Mouse (Mus musculus) C2C12 (cell line): ENCODE measurements around the gene Togaram2. TPM values are rescaled to one million over a fixed set of nuclear protein-coding genes. Genes with fewer than 3 reads are reported as not detected.
"Not testable (repeated sequence)": the region's sequence is repeated elsewhere in the genome, so short reads cannot be mapped to it uniquely, and the experiment has no call there.

Experiments used
- H3K27me3 ChIP-seq: one replicate; pipeline ENCODE4 v1.6.1; 2011; ENCODE audit not compliant: control insufficient read depth, insufficient read depth, insufficient read length
- H3K36me3 ChIP-seq: one replicate; pipeline ENCODE4 v1.6.1; 2011; ENCODE audit not compliant: control insufficient read depth, insufficient read depth
- H3K4me3 ChIP-seq: one replicate; pipeline ENCODE4 v1.5.1; 2011; ENCODE audit warnings: mild to moderate bottlenecking, control low read depth; ENCODE audit not compliant: poor library complexity, insufficient read depth, severe bottlenecking
- H3K79me2 ChIP-seq: one replicate; pipeline ENCODE4 v1.6.1; 2011; ENCODE audit not compliant: control insufficient read depth, insufficient read depth
- H3K79me3 ChIP-seq: one replicate; pipeline ENCODE4 v1.6.1; 2011; ENCODE audit warnings: low read depth, control low read depth
- H3ac ChIP-seq: one replicate; pipeline ENCODE3; 2011; ENCODE audit warnings: low read depth; ENCODE audit not compliant: control insufficient read depth, insufficient read length
- CEBPB ChIP-seq: IDR thresholded peaks from one replicate; pipeline ENCODE4 v1.6.1; 2011; ENCODE audit warnings: low read depth, mild to moderate bottlenecking, control low read depth, moderate library complexity
- CTCF ChIP-seq: IDR thresholded peaks from one replicate; pipeline ENCODE4 v1.5.1; 2011; ENCODE audit not compliant: control insufficient read depth, insufficient read depth, insufficient read length
- FOSL1 ChIP-seq: IDR thresholded peaks from one replicate; pipeline ENCODE4 v1.8.0; 2011; ENCODE audit warnings: mild to moderate bottlenecking, low read length; ENCODE audit not compliant: poor library complexity, insufficient read depth, severe bottlenecking
- MAX ChIP-seq: IDR thresholded peaks from one replicate; pipeline ENCODE4 v1.6.1; 2011; ENCODE audit warnings: mild to moderate bottlenecking, control low read depth
- MYOD1 ChIP-seq: IDR thresholded peaks from one replicate; pipeline ENCODE4 v1.6.1; 2011; ENCODE audit warnings: low read depth; ENCODE audit not compliant: control insufficient read depth, insufficient read length
- MYOG ChIP-seq: IDR thresholded peaks from one replicate; pipeline ENCODE4 v1.6.1; 2011; ENCODE audit not compliant: control insufficient read depth, insufficient read length; ENCODE audit errors: extremely low read depth
- USF1 ChIP-seq: IDR thresholded peaks from one replicate; pipeline ENCODE4 v1.6.1; 2011; ENCODE audit warnings: low read depth, mild to moderate bottlenecking, control low read depth, moderate library complexity
- polyA plus RNA-seq: library from polyadenylated mRNA; unstranded; fragments of >200 nt; fragmentation: generic; extraction: Trizol; gene quantifications from one replicate; pipeline ENCODE4 v1.2.1, GENCODE M21; 2012; ENCODE audit warnings: missing spikeins

The Togaram2 gene
- polyA plus RNA-seq, 1 experiment = not detected

DNA sequence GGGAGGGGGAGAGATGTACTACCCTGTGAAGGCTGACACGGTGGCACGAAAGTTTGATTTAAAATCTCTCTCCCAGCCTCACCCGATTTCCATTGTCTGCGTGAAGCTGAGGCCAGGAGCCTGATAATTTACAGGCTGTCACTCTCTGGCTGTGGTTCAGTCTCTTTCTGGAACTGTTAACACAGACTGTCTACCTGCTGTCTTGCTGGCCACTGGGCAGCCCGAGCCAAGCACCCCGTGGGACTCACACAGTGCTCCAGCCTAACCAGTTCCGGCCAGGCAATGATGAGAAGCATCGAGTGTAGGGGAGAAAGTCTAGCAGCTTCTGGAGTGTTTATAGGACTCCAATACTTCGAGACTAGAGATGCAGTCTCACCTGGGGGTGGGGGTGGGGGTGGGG lies 73.1 kb downstream of the Togaram2 start:
- Histone ChIP-seq H3K27me3 (no peaks in the 10 kb centered on the region), H3K79me3 (no peaks in the 10 kb centered on the region), H3ac (no peak overlapping the region), H3K79me2 (no peaks in the 10 kb centered on the region), H3K36me3 (no peaks in the 10 kb centered on the region), H3K4me3 (no peak overlapping the region)
- TF ChIP-seq MAX (no peak), CEBPB (no peak), MYOG (no peak), USF1 (no peak), CTCF (no peak), MYOD1 (no peak), FOSL1 (no peak)

DNA sequence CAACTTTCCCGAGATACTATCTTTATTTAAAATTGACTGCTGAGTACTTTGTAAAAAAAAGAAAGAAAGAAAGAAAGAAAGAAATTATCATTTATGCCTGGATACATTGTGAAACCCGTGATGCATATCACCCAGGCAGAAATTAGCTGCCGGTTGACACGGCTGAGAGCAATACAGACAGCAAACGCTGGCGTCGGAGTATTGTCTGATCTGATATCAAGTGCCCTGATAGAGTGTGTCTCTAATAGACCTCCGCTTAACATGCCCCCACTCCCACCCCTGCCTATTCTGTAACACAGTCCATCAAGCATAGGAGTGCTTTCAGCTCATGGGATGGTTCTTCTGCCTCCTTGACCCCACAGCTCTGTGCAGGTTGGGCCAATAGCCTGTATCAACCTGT lies 74.5 kb downstream of the Togaram2 start:
- no peaks in the 10 kb centered on the region for H3K79me2 ChIP-seq
- H3ac ChIP-seq = no peak overlapping the region
- TF ChIP-seq CTCF = no peak
- H3K4me3 ChIP-seq = no peak overlapping the region
- peaks cover 5% of the 10 kb centered on the region for H3K27me3 ChIP-seq
- H3K79me3 ChIP-seq = no peaks in the 10 kb centered on the region
- H3K36me3 ChIP-seq = no peaks in the 10 kb centered on the region

DNA sequence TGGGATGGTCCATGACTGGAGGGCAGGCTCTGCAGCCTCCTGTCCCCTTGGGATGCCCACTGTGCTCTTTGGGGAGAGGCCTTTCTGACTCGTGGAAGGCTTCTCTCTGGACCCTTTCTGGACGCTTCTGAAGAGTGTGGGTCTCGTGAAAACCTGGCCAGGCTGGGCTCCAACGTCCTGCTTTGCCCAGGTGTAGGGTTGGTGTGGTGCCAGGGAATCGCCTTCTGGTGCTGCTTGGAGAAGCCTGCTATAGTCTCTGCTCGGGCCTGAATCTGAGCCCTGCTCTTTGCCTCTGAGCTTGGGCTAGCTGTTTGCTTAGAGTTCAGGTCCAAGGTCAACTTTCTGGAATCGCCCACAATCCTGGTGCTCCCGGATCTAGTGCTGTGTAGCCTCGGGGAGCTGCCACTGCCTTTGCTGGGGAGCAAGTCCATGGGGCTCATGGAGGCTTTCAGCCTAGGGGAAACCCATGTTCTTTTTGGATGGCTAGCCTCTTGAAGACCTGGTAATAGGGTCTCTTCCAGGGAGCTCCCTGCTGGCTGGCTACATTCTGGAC lies 76.6 kb downstream of the Togaram2 start:
- peaks cover 5% of the 10 kb centered on the region for H3K27me3 ChIP-seq
- no peak overlapping the region for H3ac ChIP-seq
- H3K36me3 ChIP-seq = no peaks in the 10 kb centered on the region
- TF ChIP-seq FOSL1 = no peak
- TF ChIP-seq USF1 = no peak
- TF ChIP-seq MYOD1 = no peak
- H3K4me3 ChIP-seq = no peak overlapping the region
- no peaks in the 10 kb centered on the region for H3K79me3 ChIP-seq
- no peaks in the 10 kb centered on the region for H3K79me2 ChIP-seq

DNA sequence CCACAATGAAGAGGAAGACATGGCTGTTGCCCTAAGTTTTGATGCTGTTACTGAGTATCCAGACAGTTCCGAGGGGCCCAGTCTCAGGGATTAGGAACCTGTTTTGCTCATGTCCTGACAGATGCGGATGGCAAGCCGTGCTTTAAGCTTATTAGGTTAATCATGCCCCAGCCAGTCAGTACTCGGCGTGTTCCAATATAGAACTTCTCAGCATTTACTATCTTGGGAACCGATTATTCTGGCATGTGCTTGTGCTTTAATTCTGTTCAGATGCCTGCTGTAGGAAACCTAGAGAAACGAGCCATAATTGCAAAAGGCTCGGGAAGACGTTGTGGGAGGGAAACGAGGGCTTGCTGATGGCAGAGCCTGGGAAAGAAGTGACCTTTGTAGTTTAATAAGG lies 79.8 kb downstream of the Togaram2 start, which contains the start of gene Pcare:
TSS of gene Pcare (minus strand) at position 64 of the 400 bp plus-strand sequence.
- Histone ChIP-seq H3K4me3 (no peak within 1 kb of the TSS), H3K79me2 (no peaks in the 10 kb centered on the region), H3K36me3 (no peaks in the 10 kb centered on the region), H3K27me3 (peaks cover 5% of the 10 kb centered on the region), H3K79me3 (no peaks in the 10 kb centered on the region), H3ac (no peak within 1 kb of the TSS)
- TF ChIP-seq CEBPB (no peak), USF1 (no peak), CTCF (no peak), MYOG (no peak), FOSL1 (no peak), MYOD1 (no peak), MAX (no peak)

DNA sequence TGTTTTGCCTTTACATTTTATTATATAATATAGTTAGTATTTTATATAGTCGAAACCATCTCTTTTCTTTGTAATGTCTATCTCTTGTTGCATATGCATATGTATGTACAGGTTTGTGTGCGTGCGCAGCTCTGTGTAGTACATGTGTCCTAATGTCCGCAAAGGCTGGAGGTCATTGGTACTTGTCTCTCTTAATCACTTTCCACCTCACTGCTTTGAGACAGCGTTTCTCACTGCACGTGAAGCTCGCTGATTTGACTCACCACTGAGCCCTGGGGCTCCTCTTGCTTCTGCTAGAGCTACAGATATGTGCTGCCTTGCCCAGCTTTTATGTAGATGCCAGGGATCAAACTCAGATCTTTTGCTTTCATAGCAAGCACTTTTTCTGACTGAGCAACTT lies 87.5 kb downstream of the Togaram2 start:
- TF ChIP-seq FOSL1 (no peak), USF1 (no peak), MAX (no peak), CEBPB (no peak), CTCF (no peak), MYOD1 (no peak), MYOG (no peak)
- H3K4me3 ChIP-seq = no peak overlapping the region
- no peaks in the 10 kb centered on the region for H3K27me3 ChIP-seq
- no peaks in the 10 kb centered on the region for H3K79me3 ChIP-seq
- H3ac ChIP-seq = no peak overlapping the region
- H3K79me2 ChIP-seq = no peaks in the 10 kb centered on the region
- no peaks in the 10 kb centered on the region for H3K36me3 ChIP-seq

DNA sequence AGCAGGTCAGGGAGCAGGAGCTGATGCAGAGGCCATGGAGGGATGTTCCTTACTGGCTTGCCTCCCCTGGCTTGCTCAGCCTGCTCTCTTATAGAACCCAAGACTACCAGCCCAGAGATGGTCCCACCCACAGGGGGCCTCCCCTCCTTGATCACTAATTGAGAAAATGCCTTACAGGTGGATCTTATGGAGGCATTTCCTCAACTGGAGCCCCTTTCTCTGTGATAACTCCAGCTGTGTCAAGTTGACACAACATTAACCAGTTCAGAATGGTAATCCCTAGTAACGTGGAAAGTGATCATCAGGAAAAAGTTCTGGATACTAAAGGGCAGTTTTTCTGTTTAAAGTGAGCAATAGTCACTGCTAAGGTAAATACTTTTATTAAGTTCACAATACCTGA lies 95.1 kb downstream of the Togaram2 start, which contains the start of gene Clip4:
TSS of gene Clip4 (plus strand) at position 301 of the 400 bp plus-strand sequence.
- not testable (repeated sequence) for H3K79me3 ChIP-seq, H3K4me3 ChIP-seq

More for the DNA sequence above, 95.1 kb downstream of the Togaram2 start, which contains the start of gene Clip4:
- not testable (repeated sequence) for H3K79me2 ChIP-seq, H3K36me3 ChIP-seq, H3ac ChIP-seq, H3K27me3 ChIP-seq
